Mouse (Mus musculus) heart, adult 2 months (tissue): ENCODE data around the gene Clec4a1. TPM values are rescaled to one million over a fixed set of nuclear protein-coding genes. Genes with fewer than 3 reads are reported as not detected.
A peak's percentile ranks its signal among the peaks of the same experiment; 100 is the strongest.

Experiments used
- DNase-seq, 2 experiments: peaks; one replicate each; pipeline ENCODE4 v3.0.0; 2021
- H3K27ac ChIP-seq: fragments of 200-600 bp; 2 replicates; pipeline ENCODE4 v1.8.1; 2022
- H3K27me3 ChIP-seq: fragments of 200-500 bp; 2 replicates; pipeline ENCODE4 v1.6.1; 2012; ENCODE audit warnings: mild to moderate bottlenecking, low read length, inconsistent platforms, mixed read lengths; ENCODE audit not compliant: control insufficient read depth, insufficient read depth
- H3K36me3 ChIP-seq: fragments of 200-500 bp; 2 replicates; pipeline ENCODE4 v1.6.1; 2012; ENCODE audit warnings: low read length, inconsistent platforms; ENCODE audit not compliant: control insufficient read depth, insufficient read depth
- H3K4me1 ChIP-seq: fragments of 200-500 bp; 2 replicates; pipeline ENCODE4 v1.6.1; 2011; ENCODE audit warnings: low read length; ENCODE audit not compliant: control insufficient read depth, insufficient read depth
- H3K4me3 ChIP-seq: fragments of 200-600 bp; 2 replicates; pipeline ENCODE4 v1.8.1; 2022
- H3K79me2 ChIP-seq: fragments of 200-500 bp; replicated peaks from 2 replicates; pipeline ENCODE4 v1.6.1; 2012; ENCODE audit warnings: mild to moderate bottlenecking, inconsistent platforms, low read length, moderate library complexity, mixed read lengths; ENCODE audit not compliant: control insufficient read depth, insufficient read depth
- H3K9ac ChIP-seq: fragments of 200-500 bp; 2 replicates; pipeline ENCODE4 v1.6.1; 2012; ENCODE audit warnings: low read depth, mild to moderate bottlenecking, control low read depth, inconsistent platforms, low read length, mixed read lengths
- CTCF ChIP-seq: fragments of 200-600 bp; IDR thresholded peaks from 2 replicates; pipeline ENCODE4 v1.8.1; 2022; ENCODE audit warnings: antibody characterized with exemption, mild to moderate bottlenecking, moderate library complexity
- EP300 ChIP-seq: fragments of 200-500 bp; IDR thresholded peaks from 2 replicates; pipeline ENCODE4 v1.6.1; 2011; ENCODE audit warnings: low read depth, low read length, control low read depth; ENCODE audit not compliant: insufficient read depth
- POLR2A ChIP-seq: fragments of 200-500 bp; IDR thresholded peaks from 2 replicates; pipeline ENCODE4 v1.6.1; 2011; ENCODE audit warnings: mild to moderate bottlenecking, low read depth, low read length, control low read depth; ENCODE audit not compliant: insufficient read depth
- WGBS: fragments of 180-500 bp; shearing (Covaris S2); methylation state at CpG from one replicate; pipeline ENCODE4 v1.1.7; 2018; 5-methylcytosine and 5-hydroxymethylcytosine counted together
- intact Hi-C: fragments of 180-260 bp; cut with DNase I; formaldehyde crosslinking; loops from one replicate; pipeline ENCODE4 v1.15.1; 2025
- long read RNA-seq: library from polyadenylated mRNA; stranded (forward); transcript quantifications from one replicate; pipeline ENCODE4 v2.0.0, GENCODE M21; 2021
- polyA plus RNA-seq: library from polyadenylated mRNA; depleted of rRNA; stranded (reverse); fragments of >200 nt; gene quantifications from 2 replicates; pipeline ENCODE4 v1.2.3, GENCODE M21; 2012; rRNA removed
- total RNA-seq, 2 experiments: library from RNA; stranded (reverse); gene quantifications; 2 replicates each; pipeline ENCODE4 v1.2.3; 2021

The Clec4a1 gene
- total RNA-seq (1 to 10 TPM; 3.8 to 4.4 TPM), polyA plus RNA-seq (3.4 and 3.6 TPM in 2 replicates)
- long read RNA-seq, result 0 reads

DNA sequence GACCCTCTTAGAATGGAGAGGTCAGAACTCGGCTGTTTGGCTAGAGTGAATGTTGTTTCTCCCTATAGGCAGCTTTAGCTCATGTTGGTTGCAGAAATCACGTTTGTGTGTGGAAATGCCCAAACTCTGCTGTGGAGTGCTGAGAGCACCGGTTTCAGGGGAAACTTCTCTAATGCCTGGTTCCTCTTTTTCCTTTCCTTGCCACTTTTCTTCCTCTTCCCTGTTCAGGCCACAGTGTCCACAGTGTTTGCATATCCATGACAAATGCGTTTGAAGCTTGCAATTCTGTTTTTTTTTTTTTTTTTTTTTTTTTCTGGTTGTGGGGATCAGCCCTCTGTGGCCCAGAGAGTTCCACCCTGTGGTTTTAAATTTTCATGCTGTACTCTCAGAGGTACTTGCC, at the start of gene Clec4a1:
Gene Clec4a1 (plus strand): TSS at position 398 of the 400 bp plus-strand sequence.
- H3K4me3 ChIP-seq, result no peak within 1 kb of the TSS
- H3K27ac ChIP-seq, result no peak within 1 kb of the TSS
- peak in 1 of 2 experiments; percentile 36 for DNase-seq

DNA sequence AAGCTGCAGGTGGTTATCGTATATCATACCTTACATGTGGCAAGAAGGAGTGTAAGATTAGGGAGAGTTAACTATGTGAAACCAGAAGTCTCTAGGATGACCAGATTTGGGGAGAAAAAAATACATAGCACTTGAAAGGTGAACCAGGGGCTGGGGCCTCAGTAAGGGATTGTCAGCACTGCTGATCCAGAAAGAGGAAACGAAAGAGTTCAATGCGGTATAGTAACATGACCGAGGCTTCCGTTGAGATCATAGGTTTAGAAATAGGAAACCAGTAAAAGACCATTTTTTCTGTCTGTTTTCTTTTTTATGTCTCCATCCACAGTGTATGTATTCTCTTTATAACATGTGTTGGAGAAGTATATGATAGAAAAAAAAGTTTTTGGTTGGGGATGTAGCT, 48.8 kb upstream of the Clec4a1 start:
- WGBS, result 84% methylated on average over 5 of the region's 5 CpGs
- H3K4me1 ChIP-seq, result no peaks in the 10 kb centered on the region; the same call in 1 of the 2 replicates
- intact Hi-C loops, result loop anchor here (2.0 to 5.0 kb wide), 2 partner anchors 68 to 130 kb away; no protein-coding TSS in a partner anchor
- no peak overlapping the region for H3K4me3 ChIP-seq
- no peak overlapping the region for H3K27ac ChIP-seq
- H3K36me3 ChIP-seq, result peaks cover 6% of the 10 kb centered on the region
- TF ChIP-seq POLR2A, result no peak
- no peak for TF ChIP-seq EP300
- no peak for TF ChIP-seq CTCF
- no peak overlapping the region for H3K9ac ChIP-seq
- no peaks in the 10 kb centered on the region for H3K27me3 ChIP-seq
- H3K79me2 ChIP-seq, result peaks cover 2% of the 10 kb centered on the region; the same call in 1 of the 2 replicates
- peak in 1 of 2 experiments; percentile 20 for DNase-seq

More for the DNA sequence above, at the start of gene Clec4a1:
- TF ChIP-seq CTCF, result no peak
- TF ChIP-seq EP300, result 0 out of 2 replicates have a peak, but pooled peaks have one; percentile 14
- no peaks in the 10 kb centered on the region for H3K36me3 ChIP-seq
- H3K79me2 ChIP-seq, result no peaks in the 10 kb centered on the region
- 26% methylated on average over 4 of the region's 4 CpGs for WGBS
- peak within 1 kb of the TSS; percentile 30; the same call in 1 of the 2 replicates for H3K9ac ChIP-seq
- H3K27me3 ChIP-seq, result no peaks in the 10 kb centered on the region
- no peaks in the 10 kb centered on the region for H3K4me1 ChIP-seq
- intact Hi-C loops, result no loop called here

DNA sequence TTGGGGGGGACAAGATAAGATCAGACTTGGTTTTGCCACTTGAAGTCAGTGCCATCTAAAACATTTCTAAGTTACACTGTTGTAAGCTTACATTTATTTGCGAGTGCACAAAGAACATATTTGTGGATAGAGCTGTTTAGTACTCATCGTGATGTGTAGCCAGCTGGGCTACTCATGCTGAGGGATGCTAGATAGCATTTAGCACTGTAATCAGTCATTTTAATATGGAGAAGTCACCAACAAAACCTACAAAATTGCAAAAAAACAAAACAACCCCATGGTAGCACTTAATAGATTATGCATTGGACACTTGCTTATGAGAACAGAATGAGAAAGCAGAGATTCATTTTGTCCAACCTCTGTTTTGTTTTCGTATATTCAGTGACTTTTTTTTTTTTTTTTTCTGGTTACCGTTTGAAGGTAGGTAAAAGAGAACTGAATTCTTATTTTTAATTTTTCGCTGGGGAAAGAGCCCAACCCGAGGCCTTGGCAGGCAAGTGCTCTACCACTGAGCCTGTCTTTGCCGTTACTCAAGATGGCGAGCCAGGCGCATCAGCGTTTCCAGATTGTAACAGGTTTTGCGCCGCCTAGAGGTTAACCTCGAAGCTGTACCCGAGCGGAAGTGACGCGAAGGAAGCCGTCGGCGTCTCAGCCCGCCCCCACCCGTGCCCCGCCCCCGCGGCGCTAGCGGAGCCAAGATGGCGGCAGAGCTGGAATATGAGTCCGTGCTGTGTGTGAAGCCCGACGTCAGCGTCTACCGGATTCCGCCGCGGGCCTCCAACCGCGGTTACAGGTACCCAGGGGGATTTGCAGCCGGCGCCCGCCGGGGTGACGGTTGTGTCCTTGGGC, 47.6 kb upstream of the Clec4a1 start, which contains the start of gene Necap1:
Gene Necap1 (plus strand): TSS at position 604 of the 849 bp plus-strand sequence.
- DNase-seq, result peak; percentile 96 to 97
- H3K4me3 ChIP-seq, result peak within 1 kb of the TSS; percentile 94
- peaks cover 8% of the 10 kb centered on the region for H3K36me3 ChIP-seq
- H3K79me2 ChIP-seq, result peaks cover 3% of the 10 kb centered on the region
- peak within 1 kb of the TSS; percentile 86 for H3K9ac ChIP-seq
- peaks cover 2% of the 10 kb centered on the region; the same call in 1 of the 2 replicates for H3K4me1 ChIP-seq
- intact Hi-C loops, result loop anchor here (2.0 to 5.0 kb wide), 3 partner anchors 63 to 132 kb away; no protein-coding TSS in a partner anchor
- H3K27me3 ChIP-seq, result no peaks in the 10 kb centered on the region
- peak within 1 kb of the TSS; percentile 94 for H3K27ac ChIP-seq
- TF ChIP-seq CTCF, result peak; percentile 96
- peak; percentile 55 for TF ChIP-seq EP300
- peak; percentile 79 for TF ChIP-seq POLR2A
- WGBS, result 7% methylated on average over 43 of the region's 43 CpGs

DNA sequence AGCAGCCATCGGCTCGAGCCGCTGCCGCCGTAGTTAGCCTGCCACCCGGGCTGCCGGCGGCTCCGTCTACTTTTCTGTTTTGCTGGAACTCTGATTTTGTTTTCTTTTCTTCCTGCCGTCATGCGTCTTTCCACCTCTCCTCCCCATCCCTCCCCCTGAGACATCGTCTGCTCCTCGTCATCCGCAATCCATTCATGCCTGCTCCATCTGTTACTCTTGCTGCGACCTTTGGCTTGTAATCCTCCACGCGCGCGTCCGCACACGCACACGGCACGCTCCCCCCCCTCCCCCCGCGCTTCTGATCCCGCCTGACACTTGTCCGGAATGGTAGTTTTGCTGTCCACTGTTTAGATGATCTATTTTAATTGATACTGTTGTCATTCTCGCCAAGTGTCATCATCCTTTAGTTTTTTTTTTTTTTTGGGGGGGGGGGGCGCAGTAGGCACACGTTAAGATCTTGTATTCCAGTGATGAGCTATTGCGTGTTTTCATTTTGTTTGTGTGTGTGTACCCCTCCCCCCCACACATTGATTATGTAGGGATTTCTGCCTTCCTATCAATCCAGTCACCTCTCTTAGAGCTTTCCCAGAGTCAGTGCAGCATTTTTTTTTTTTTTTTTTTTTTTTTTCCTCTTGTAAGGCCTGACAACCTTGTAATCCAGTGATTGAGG, 46.8 kb upstream of the Clec4a1 start:
- Histone ChIP-seq H3K9ac (peak overlapping the region; percentile 86), H3K27me3 (no peaks in the 10 kb centered on the region), H3K27ac (peak overlapping the region; percentile 94), H3K4me1 (peaks cover 2% of the 10 kb centered on the region; the same call in 1 of the 2 replicates), H3K79me2 (peaks cover 3% of the 10 kb centered on the region), H3K4me3 (peak overlapping the region; percentile 94), H3K36me3 (peaks cover 8% of the 10 kb centered on the region)
- DNase-seq, result no peak
- intact Hi-C loops, result loop anchor here (2.0 to 5.0 kb wide), 2 partner anchors 64 to 133 kb away; no protein-coding TSS in a partner anchor
- TF ChIP-seq CTCF (no peak), EP300 (no peak), POLR2A (no peak)
- WGBS, result under 1% methylated on average over 31 of the region's 31 CpGs

DNA sequence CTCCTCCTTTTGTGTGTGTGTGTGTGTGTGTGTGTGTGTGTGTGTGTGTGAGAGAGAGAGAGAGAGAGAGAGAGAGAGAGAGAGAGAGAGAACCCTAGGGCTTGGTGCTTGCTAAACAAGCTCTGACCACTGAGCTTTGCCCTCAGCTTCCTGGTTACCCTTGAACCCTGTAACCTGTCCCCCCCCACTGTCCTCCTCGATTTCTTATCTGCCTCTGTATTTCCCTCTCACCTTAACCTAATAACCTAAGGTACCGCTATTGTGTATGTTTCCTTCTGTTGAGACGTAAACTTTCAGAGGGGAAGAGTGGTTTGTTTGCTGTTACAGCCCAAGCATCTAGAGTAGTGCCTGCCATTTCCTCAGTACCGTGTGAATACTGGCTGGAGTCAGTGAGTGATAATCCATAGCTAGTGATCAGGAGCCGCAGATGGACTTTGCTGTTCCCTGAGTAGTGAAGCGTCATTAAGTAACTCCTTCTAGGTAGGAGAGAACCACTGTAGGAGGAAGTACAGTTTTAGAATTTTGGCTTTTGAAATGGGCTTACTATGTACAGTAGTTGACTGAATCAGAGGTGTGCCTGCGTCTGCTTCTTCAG, 42.4 kb upstream of the Clec4a1 start:
- intact Hi-C loops, result no loop called here
- no peak for TF ChIP-seq CTCF
- TF ChIP-seq POLR2A, result no peak
- TF ChIP-seq EP300, result no peak
- peaks cover 3% of the 10 kb centered on the region for H3K79me2 ChIP-seq
- no peak overlapping the region for H3K27ac ChIP-seq
- H3K9ac ChIP-seq, result no peak overlapping the region
- no peak for DNase-seq
- H3K27me3 ChIP-seq, result no peaks in the 10 kb centered on the region
- 73% methylated on average over 7 of the region's 7 CpGs for WGBS
- peaks cover 8% of the 10 kb centered on the region for H3K36me3 ChIP-seq
- H3K4me1 ChIP-seq, result peaks cover 2% of the 10 kb centered on the region; the same call in 1 of the 2 replicates
- no peak overlapping the region for H3K4me3 ChIP-seq
